Comparison of ENCODE assay signal across 19 mouse cellular contexts in the genomic region with DNA sequence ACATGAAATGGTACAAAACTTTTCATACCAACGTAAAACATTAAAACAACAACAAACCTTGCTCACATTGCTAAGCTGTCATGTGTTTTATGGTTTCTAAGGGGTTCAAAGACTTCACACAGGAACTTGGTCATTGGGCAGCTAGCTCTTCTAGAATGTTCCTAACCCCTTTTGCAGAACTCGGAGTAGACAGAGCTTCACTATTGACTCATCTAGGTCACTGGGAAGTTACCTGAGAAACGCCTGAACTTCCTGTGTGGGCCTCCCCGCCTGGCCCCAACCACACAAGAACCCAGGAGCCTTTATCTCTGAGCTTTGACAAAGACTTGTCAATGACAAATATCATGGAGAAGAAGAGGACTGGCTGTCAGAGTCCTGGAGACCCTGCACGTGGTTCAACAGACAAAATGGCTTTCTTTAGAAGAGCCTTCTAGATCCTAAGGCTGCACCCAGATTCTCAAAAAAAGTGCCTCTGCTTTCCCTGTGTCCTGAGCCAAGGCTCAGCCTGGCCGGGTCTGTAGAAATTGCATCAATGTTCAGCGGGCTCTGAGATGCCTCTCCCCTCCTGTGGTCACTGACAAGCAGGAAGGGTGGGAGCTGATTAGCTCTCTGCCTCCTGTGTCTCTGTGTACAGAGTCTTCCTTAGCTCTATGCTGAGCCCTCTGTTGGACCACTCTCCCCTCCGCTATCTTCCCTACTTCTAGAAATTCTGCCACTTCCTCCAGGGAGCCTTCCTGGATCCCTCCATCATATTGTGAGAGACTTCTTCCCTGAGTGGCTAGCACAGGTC. TPM values are rescaled to one million over a fixed set of nuclear protein-coding genes. Genes with fewer than 3 reads are reported as not detected.
A peak's percentile ranks its signal among the peaks of the same experiment; 100 is the strongest.
DNase-seq lines count a peak whose midpoint lies in the region; ATAC-seq and TF ChIP-seq lines count a peak whose summit lies in the region.
"Had no signal": no experiment of that assay in that cellular context is flagged by ENCODE, and none has a peak within 500 bp of the region (broad histone marks: within the 10 kb centered on the region; RNA-seq: fewer than 3 reads in every experiment).

No protein-coding gene starts in this region.

- no peaks in the 10 kb centered on the region for H3K27me3 ChIP-seq in MEL (ENCODE audit: control insufficient read depth in 1 of 2, insufficient read depth in 2 of 2, low read length in 2 of 2)
- no peaks in the 10 kb centered on the region for H3K27me3 ChIP-seq in liver, embryonic 15.5 days
- H3K27me3 ChIP-seq in hindbrain, embryonic 13.5 days: no peaks in the 10 kb centered on the region
- H3K27me3 ChIP-seq: neural tube, embryonic 12.5 days; stomach, embryonic 15.5 days had no signal

- TF ChIP-seq CTCF in MEL (IDR thresholded peaks at IDR 0.05 in 2 of 3, conservative IDR thresholded peaks at IDR 0.05 in 1 of 3; ENCODE audit: control insufficient read depth in 1 of 3, insufficient read depth in 1 of 3, low read depth in 2 of 3, low read length in 3 of 3, poor library complexity in 1 of 3, severe bottlenecking in 1 of 3): no peak

- peak; percentile 45 for DNase-seq in MEL (ENCODE audit: low read depth, low spot score)
- DNase-seq in c-Kit-positive CD71-positive TER-119-positive erythroid progenitor cells, embryonic 14.5 days (ENCODE audit: low spot score): no peak
- DNase-seq in lung, postnatal 4 days: no peak
- no peak for DNase-seq in cerebellum, adult 8-10 months
- DNase-seq: adrenal gland, adult 8-10 months; cerebellum, adult 9-10 months; kidney, adult 11 months; kidney, postnatal 25 days; lung, postnatal 36 days; thymus, postnatal 14 days had no signal

- peak overlapping the region; percentile 52 for H3K27ac ChIP-seq in MEL (ENCODE audit: control insufficient read depth, low read depth, low read length)
- peak overlapping the region; percentile 60 for H3K27ac ChIP-seq in liver, embryonic 15.5 days (replicated peaks)
- no peak overlapping the region for H3K27ac ChIP-seq in hindbrain, embryonic 13.5 days
- H3K27ac ChIP-seq: hindbrain, embryonic 10.5 days; limb, embryonic 15.5 days; neural tube, embryonic 12.5 days; stomach, embryonic 15.5 days had no signal

- no peak overlapping the region for H3K4me3 ChIP-seq in MEL (ENCODE audit: control insufficient read depth in 1 of 2, insufficient read depth in 1 of 2, low read depth in 2 of 2, low read length in 2 of 2)
- no peak overlapping the region for H3K4me3 ChIP-seq in liver, embryonic 15.5 days (replicated peaks)
- no peak overlapping the region for H3K4me3 ChIP-seq in hindbrain, embryonic 13.5 days
- H3K4me3 ChIP-seq: hindbrain, embryonic 10.5 days; limb, embryonic 15.5 days; neural tube, embryonic 12.5 days; stomach, embryonic 15.5 days had no signal

- no peak for TF ChIP-seq POLR2A in MEL (IDR thresholded peaks at IDR 0.05; ENCODE audit: control insufficient read depth in 1 of 2, insufficient read depth in 1 of 2, low read depth in 1 of 2, low read length in 2 of 2, poor library complexity in 1 of 2)

- H3K4me1 ChIP-seq in MEL (ENCODE audit: control insufficient read depth in 1 of 2, insufficient read depth in 2 of 2, low read length in 2 of 2): peaks cover 12 to 66% of the 10 kb centered on the region in 2 experiments
- H3K4me1 ChIP-seq in liver, embryonic 15.5 days (replicated peaks): peaks cover 87% of the 10 kb centered on the region
- peaks cover 12% of the 10 kb centered on the region; the same call in 1 of the 2 replicates for H3K4me1 ChIP-seq in hindbrain, embryonic 13.5 days (replicated peaks)

- no peak for TF ChIP-seq EP300 in MEL (IDR thresholded peaks at IDR 0.05; ENCODE audit: low read depth in 1 of 2, low read length in 2 of 2)

- 19% methylated on average over 8 of the region's 8 CpGs for WGBS in liver, embryonic 15.5 days (ENCODE audit: insufficient replicate concordance)
- 79% methylated on average over 8 of the region's 8 CpGs for WGBS in hindbrain, embryonic 13.5 days

- peak overlapping the region; percentile 45 for H3K4me2 ChIP-seq in liver, embryonic 15.5 days
- H3K4me2 ChIP-seq in hindbrain, embryonic 13.5 days: no peak overlapping the region
- H3K4me2 ChIP-seq: limb, embryonic 15.5 days; neural tube, embryonic 12.5 days; stomach, embryonic 15.5 days had no signal

- ATAC-seq in granulocyte monocyte progenitor cell, adult 5-6 weeks (replicated peaks; ENCODE audit: poor library complexity, severe bottlenecking): peak; percentile 18
- peak; percentile 51 for ATAC-seq in liver, embryonic 15.5 days (ENCODE audit: insufficient read depth)
- peak; percentile 13; the same call in 1 of the 2 replicates for ATAC-seq in neutrophil, adult 5-6 weeks (ENCODE audit: extremely low read depth, insufficient number of reproducible peaks, low FRiP score, poor library complexity, severe bottlenecking)
- ATAC-seq in hindbrain, embryonic 13.5 days (ENCODE audit: low FRiP score): no peak
- ATAC-seq: midbrain, embryonic 16.5 days had no signal

- peaks cover 68% of the 10 kb centered on the region for H3K79me2 ChIP-seq in MEL (ENCODE audit: control insufficient read depth, insufficient read depth, low read length, poor library complexity)

- no peaks in the 10 kb centered on the region for H3K9me3 ChIP-seq in MEL (replicated peaks; ENCODE audit: insufficient read depth, low read length)
- no peaks in the 10 kb centered on the region for H3K9me3 ChIP-seq in liver, embryonic 15.5 days (replicated peaks)
- no peaks in the 10 kb centered on the region for H3K9me3 ChIP-seq in hindbrain, embryonic 13.5 days
- H3K9me3 ChIP-seq: hindbrain, embryonic 10.5 days; limb, embryonic 15.5 days; neural tube, embryonic 12.5 days; stomach, embryonic 15.5 days had no signal

- TF ChIP-seq RAD21 in MEL (IDR thresholded peaks at IDR 0.05; ENCODE audit: low read depth, low read length): no peak

- peak overlapping the region; percentile 27 for H3K9ac ChIP-seq in MEL (ENCODE audit: control insufficient read depth, low read depth, low read length, poor library complexity, severe bottlenecking)
- peak overlapping the region; percentile 4; the same call in 1 of the 2 replicates for H3K9ac ChIP-seq in liver, embryonic 15.5 days
- H3K9ac ChIP-seq in hindbrain, embryonic 13.5 days: no peak overlapping the region
- H3K9ac ChIP-seq: limb, embryonic 15.5 days; neural tube, embryonic 12.5 days; stomach, embryonic 15.5 days had no signal

- H3K36me3 ChIP-seq in MEL (ENCODE audit: control insufficient read depth in 1 of 2, insufficient read depth in 2 of 2, low read length in 2 of 2): peaks cover 11 to 68% of the 10 kb centered on the region in 2 experiments; a peak in 3 of 4 replicates
- H3K36me3 ChIP-seq in liver, embryonic 15.5 days (replicated peaks): no peaks in the 10 kb centered on the region; the same call in 1 of the 2 replicates
- no peaks in the 10 kb centered on the region for H3K36me3 ChIP-seq in hindbrain, embryonic 13.5 days
- H3K36me3 ChIP-seq: hindbrain, embryonic 10.5 days; limb, embryonic 15.5 days; neural tube, embryonic 12.5 days; stomach, embryonic 15.5 days had no signal

TF ChIP-seq in MEL, 35 proteins besides CTCF, POLR2A, EP300 and RAD21:
- no peak for TF ChIP-seq MAFK (IDR thresholded peaks at IDR 0.05; ENCODE audit: borderline replicate concordance, low read depth, low read length)
- no peak for TF ChIP-seq ZMIZ1 (IDR thresholded peaks at IDR 0.05; ENCODE audit: low read depth, low read length)
- TF ChIP-seq TAL1 (IDR thresholded peaks at IDR 0.05; ENCODE audit: low read length): 0 out of 2 replicates have a peak, but pooled peaks have one; percentile 11

RNA-seq across cellular contexts. Expression of gene Runx1, which starts 7.3 kb away (rescaled TPM):
- total RNA-seq in MEL (2012; rRNA removed): 14.3 and 17.1 TPM in 2 replicates
- polyA plus RNA-seq in MEL (2012; ENCODE audit: insufficient read depth in 1 of 2, insufficient read length in 2 of 2, low read depth in 1 of 2, low replicate concordance in 2 of 2, missing spikeins in 1 of 2): 10 to 100 TPM in 1 of 2 experiments, not detected in 1; 23.5 TPM
- total RNA-seq in granulocyte monocyte progenitor cell, adult 5-6 weeks (2014; fragmentation: Nextera tagmentation): 137 and 200 TPM in 2 replicates
- total RNA-seq in granulocyte monocyte progenitor cell, adult 5-6 weeks (2017): 38.6 and 66.4 TPM in 2 replicates
- 5.6 and 6.0 TPM in 2 replicates for polyA plus RNA-seq in liver, embryonic 15.5 days (2015; fragmentation: Nextera tagmentation; extraction: Ambion mirVana)
- total RNA-seq in neutrophil, adult 5-6 weeks (2017): 63.7 and 69.4 TPM in 2 replicates
- 2.1 and 3.0 TPM in 2 replicates for polyA plus RNA-seq in hindbrain, embryonic 13.5 days (2015; fragmentation: Nextera tagmentation; extraction: Ambion mirVana)
